Mouse (Mus musculus): ENCODE data around the gene Cfap97d1. TPM values are rescaled to one million over a fixed set of nuclear protein-coding genes. Genes with fewer than 3 reads are reported as not detected.
"Not testable (repeated sequence)": the region's sequence is repeated elsewhere in the genome, so short reads cannot be mapped to it uniquely, and the experiment has no call there.

Cfap97d1 gene
- polyA plus RNA-seq, 1 experiment from 2014 or later, result not detected

GRCm38 (mm10) chr11:101982981-101983411 lies 1.1 kb upstream of the Cfap97d1 start:
- H3K9me3 ChIP-seq (ENCODE audit: low read length), result no peaks in the 10 kb centered on the region
- ATAC-seq (ENCODE audit: low FRiP score, low TSS enrichment), result no peak
- H3K27me3 ChIP-seq (ENCODE audit: insufficient read depth, low read length), result peaks cover 2% of the 10 kb centered on the region; the same call in 1 of the 2 replicates
- H3K36me3 ChIP-seq (ENCODE audit: insufficient read depth, low read length), result peaks cover 6% of the 10 kb centered on the region; the same call in 1 of the 2 replicates
- H3K4me3 ChIP-seq (ENCODE audit: low read length), result peak overlapping the region; percentile 70; the same call in 1 of the 2 replicates
- WGBS, result 54% methylated on average over 6 of the region's 6 CpGs
- H3K4me2 ChIP-seq (replicated peaks; ENCODE audit: low read depth, low read length), result peak overlapping the region; percentile 99
- H3K27ac ChIP-seq (ENCODE audit: low read length), result peak overlapping the region; percentile 83
- 0 out of 2 replicates have a peak overlapping the region, but pooled peaks have one; percentile 13 for H3K9ac ChIP-seq (replicated peaks; ENCODE audit: low read length)
- H3K4me1 ChIP-seq (ENCODE audit: insufficient read depth, low read length), result peaks cover 37% of the 10 kb centered on the region

DNA sequence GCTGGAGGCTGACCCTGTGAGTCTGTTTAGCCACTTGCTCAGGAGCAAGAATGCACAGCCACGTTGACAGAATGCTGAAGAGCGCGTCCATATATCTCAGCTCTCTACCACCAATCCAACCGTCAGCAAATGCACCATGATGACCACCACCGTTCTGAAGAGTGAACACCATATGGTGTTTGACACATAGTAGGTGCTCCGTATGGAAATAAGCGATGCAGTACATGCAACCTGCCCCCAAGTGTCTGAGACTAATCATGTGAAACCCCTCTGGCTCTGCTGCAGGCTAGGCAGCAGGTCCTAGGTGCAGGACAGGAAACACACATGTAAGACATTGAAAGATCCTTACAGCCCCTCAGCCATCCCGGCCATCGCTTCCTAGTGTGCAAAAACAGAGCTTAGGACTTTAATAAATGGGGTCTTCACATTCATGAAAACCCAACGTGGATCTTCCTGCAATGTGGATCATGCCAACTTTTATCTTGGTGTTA lies 603 bp upstream of the Cfap97d1 start:
- Histone ChIP-seq H3K27me3 (ENCODE audit: insufficient read depth, low read length) (peaks cover 2% of the 10 kb centered on the region; the same call in 1 of the 2 replicates), H3K4me2 (replicated peaks; ENCODE audit: low read depth, low read length) (peak overlapping the region; percentile 99), H3K36me3 (ENCODE audit: insufficient read depth, low read length) (peaks cover 6% of the 10 kb centered on the region; the same call in 1 of the 2 replicates), H3K4me1 (ENCODE audit: insufficient read depth, low read length) (peaks cover 33% of the 10 kb centered on the region), H3K27ac (ENCODE audit: low read length) (peak overlapping the region; percentile 83), H3K9me3 (ENCODE audit: low read length) (no peaks in the 10 kb centered on the region), H3K9ac (replicated peaks; ENCODE audit: low read length) (0 out of 2 replicates have a peak overlapping the region, but pooled peaks have one; percentile 13), H3K4me3 (ENCODE audit: low read length) (peak overlapping the region; percentile 70; the same call in 1 of the 2 replicates)
- WGBS, result 61% methylated on average over 10 of the region's 10 CpGs
- no peak for ATAC-seq (ENCODE audit: low FRiP score, low TSS enrichment)

DNA sequence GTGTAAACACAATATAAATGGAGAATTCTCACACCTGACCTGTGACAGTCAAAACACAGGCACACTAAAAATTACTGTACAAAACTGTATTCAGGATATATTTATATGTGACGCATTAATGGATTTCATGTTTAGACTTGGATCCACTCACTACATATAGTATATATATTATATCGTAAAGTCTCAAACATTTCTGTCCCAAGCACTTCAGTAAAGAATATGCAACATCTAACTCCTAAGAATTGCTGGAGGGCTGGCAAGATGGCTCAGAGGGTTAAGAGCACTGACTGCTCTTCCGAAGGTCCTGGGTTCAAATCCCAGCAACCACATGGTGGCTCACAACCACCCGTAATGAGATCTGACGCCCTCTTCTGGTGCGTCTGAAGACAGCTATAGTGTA lies 1.4 kb downstream of the Cfap97d1 start:
- H3K9ac ChIP-seq (replicated peaks; ENCODE audit: low read length); H3K9me3 ChIP-seq (ENCODE audit: low read length); H3K27ac ChIP-seq (ENCODE audit: low read length); H3K4me3 ChIP-seq (ENCODE audit: low read length); H3K4me2 ChIP-seq (replicated peaks; ENCODE audit: low read depth, low read length); H3K27me3 ChIP-seq (ENCODE audit: insufficient read depth, low read length); H3K36me3 ChIP-seq (ENCODE audit: insufficient read depth, low read length); ATAC-seq (ENCODE audit: low FRiP score, low TSS enrichment): not testable (repeated sequence)
- H3K4me1 ChIP-seq (ENCODE audit: insufficient read depth, low read length), result peaks cover 33% of the 10 kb centered on the region
- WGBS, result 51% methylated on average over 6 of the region's 6 CpGs

DNA sequence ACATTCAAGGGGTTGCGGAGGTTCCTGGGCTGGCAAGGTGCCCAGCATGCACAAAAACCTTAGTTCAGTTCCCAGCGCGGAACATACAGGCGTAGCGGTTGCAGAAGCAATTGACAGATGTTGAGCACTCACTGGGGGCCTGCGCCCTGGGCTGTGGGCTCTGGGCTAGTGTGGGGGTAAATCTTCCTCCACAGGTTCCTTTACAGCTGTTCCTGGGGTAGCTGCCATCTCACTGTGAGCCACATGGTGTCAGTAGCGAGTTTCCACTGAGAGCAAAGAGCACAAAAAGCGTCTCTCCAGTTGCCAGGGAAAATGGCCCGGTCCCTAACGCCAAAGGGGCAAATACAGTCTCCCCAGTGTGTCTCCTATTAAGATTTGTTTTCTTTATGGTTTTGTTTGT lies 1.9 kb downstream of the Cfap97d1 start:
- Histone ChIP-seq H3K9me3 (ENCODE audit: low read length) (no peaks in the 10 kb centered on the region), H3K27ac (ENCODE audit: low read length) (no peak overlapping the region), H3K36me3 (ENCODE audit: insufficient read depth, low read length) (peaks cover 3% of the 10 kb centered on the region; the same call in 1 of the 2 replicates), H3K9ac (replicated peaks; ENCODE audit: low read length) (no peak overlapping the region), H3K4me1 (ENCODE audit: insufficient read depth, low read length) (peaks cover 33% of the 10 kb centered on the region), H3K27me3 (ENCODE audit: insufficient read depth, low read length) (peaks cover 2% of the 10 kb centered on the region; the same call in 1 of the 2 replicates), H3K4me3 (ENCODE audit: low read length) (no peak overlapping the region), H3K4me2 (replicated peaks; ENCODE audit: low read depth, low read length) (no peak overlapping the region)
- ATAC-seq (ENCODE audit: low FRiP score, low TSS enrichment), result no peak
- 4% methylated on average over 10 of the region's 10 CpGs for WGBS

DNA sequence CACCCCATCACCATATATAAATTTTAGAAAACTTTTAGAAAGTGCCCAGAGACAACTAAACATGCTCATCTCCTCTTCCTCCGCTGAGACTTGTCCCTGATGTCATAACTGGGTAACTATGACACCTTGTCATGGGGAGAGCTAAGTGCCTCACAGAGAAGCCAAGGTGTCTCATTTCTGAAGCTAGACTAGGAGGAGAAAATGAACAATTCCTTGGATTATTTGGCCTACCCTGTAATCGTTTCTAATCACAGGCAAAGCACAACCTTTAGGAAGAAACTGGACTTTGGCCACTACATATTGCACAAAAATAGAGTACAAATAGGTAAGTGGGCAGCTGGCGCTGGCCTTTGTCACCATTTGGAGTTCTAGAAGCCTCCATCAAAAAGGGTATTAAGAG lies 2.8 kb downstream of the Cfap97d1 start, which contains the start of gene Dusp3:
Gene Dusp3, minus strand, starts transcription at position 101 of the 400 bp plus-strand sequence.
- Histone ChIP-seq H3K4me1 (ENCODE audit: insufficient read depth, low read length) (peaks cover 33% of the 10 kb centered on the region), H3K27me3 (ENCODE audit: insufficient read depth, low read length) (peaks cover 2% of the 10 kb centered on the region; the same call in 1 of the 2 replicates), H3K4me3 (ENCODE audit: low read length) (no peak within 1 kb of the TSS), H3K27ac (ENCODE audit: low read length) (no peak within 1 kb of the TSS), H3K36me3 (ENCODE audit: insufficient read depth, low read length) (no peaks in the 10 kb centered on the region), H3K9me3 (ENCODE audit: low read length) (no peaks in the 10 kb centered on the region), H3K9ac (replicated peaks; ENCODE audit: low read length) (no peak within 1 kb of the TSS), H3K4me2 (replicated peaks; ENCODE audit: low read depth, low read length) (no peak within 1 kb of the TSS)
- ATAC-seq (ENCODE audit: low FRiP score, low TSS enrichment), result no peak
- 94% methylated on average over 3 of the region's 3 CpGs for WGBS

DNA sequence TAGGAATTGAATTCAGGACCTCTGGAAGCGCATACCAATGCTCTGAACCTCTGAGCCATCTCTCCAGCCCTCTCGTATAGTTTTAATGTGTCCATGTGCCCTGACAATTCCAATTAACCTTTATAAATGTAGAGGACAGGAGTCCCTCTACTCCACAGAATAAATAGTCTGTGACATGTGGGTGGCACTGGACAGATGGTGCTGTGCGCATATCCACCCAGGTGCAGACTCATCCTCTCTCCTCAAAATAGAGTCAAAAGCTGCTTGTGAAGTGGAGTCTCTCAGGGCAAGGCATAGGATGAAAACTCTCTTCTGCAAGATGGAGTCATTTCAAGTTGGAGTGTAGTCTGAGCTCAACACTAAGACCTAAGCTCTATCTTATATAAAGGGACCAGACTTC lies 6.2 kb downstream of the Cfap97d1 start:
- no peak overlapping the region for H3K4me3 ChIP-seq (ENCODE audit: low read length)
- WGBS, result 84% methylated on average over 3 of the region's 3 CpGs
- H3K27ac ChIP-seq (ENCODE audit: low read length), result no peak overlapping the region
- peaks cover 2% of the 10 kb centered on the region; the same call in 1 of the 2 replicates for H3K27me3 ChIP-seq (ENCODE audit: insufficient read depth, low read length)
- H3K9ac ChIP-seq (replicated peaks; ENCODE audit: low read length), result no peak overlapping the region
- H3K4me1 ChIP-seq (ENCODE audit: insufficient read depth, low read length), result peaks cover 11% of the 10 kb centered on the region
- no peak overlapping the region for H3K4me2 ChIP-seq (replicated peaks; ENCODE audit: low read depth, low read length)
- ATAC-seq (ENCODE audit: low FRiP score, low TSS enrichment), result no peak
- H3K9me3 ChIP-seq (ENCODE audit: low read length), result no peaks in the 10 kb centered on the region
- no peaks in the 10 kb centered on the region for H3K36me3 ChIP-seq (ENCODE audit: insufficient read depth, low read length)

- H3K4me1 ChIP-seq (ENCODE audit: insufficient read depth, low read length), result no peaks in the 10 kb centered on the region
- ATAC-seq (ENCODE audit: low FRiP score, low TSS enrichment), result no peak
- WGBS, result 83% methylated on average over 3 of the region's 3 CpGs
- H3K9me3 ChIP-seq (ENCODE audit: low read length), result no peaks in the 10 kb centered on the region
- no peak overlapping the region for H3K27ac ChIP-seq (ENCODE audit: low read length)
- H3K27me3 ChIP-seq (ENCODE audit: insufficient read depth, low read length), result no peaks in the 10 kb centered on the region
- no peak overlapping the region for H3K4me3 ChIP-seq (ENCODE audit: low read length)
- H3K36me3 ChIP-seq (ENCODE audit: insufficient read depth, low read length), result no peaks in the 10 kb centered on the region
- no peak overlapping the region for H3K9ac ChIP-seq (replicated peaks; ENCODE audit: low read length)
- H3K4me2 ChIP-seq (replicated peaks; ENCODE audit: low read depth, low read length), result no peak overlapping the region
Observed at GRCm38 (mm10) chr11:101991813-101992212, 7.7 kb downstream of the Cfap97d1 start.

DNA sequence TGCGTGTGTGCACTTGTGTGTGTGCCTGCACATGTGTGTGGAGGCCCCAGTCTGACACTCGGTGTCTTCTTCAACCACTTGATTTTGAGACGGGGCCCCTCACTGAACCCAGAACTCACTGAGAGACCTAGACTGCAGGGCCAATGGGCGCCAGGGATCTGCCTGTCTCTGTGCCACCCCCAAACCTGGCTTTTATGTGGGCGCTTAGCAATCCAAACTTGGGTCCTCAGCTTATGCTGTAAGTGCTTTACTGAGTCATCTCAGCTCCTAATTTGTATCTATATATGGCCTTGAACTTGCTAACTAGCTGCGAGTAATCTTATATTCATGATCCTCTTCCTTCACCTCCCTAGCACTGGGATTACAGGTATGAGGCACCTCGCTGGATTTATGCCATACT lies 8.3 kb downstream of the Cfap97d1 start:
- ATAC-seq (ENCODE audit: low FRiP score, low TSS enrichment), result no peak
- Histone ChIP-seq H3K9ac (replicated peaks; ENCODE audit: low read length) (no peak overlapping the region), H3K9me3 (ENCODE audit: low read length) (no peaks in the 10 kb centered on the region), H3K4me3 (ENCODE audit: low read length) (no peak overlapping the region), H3K27ac (ENCODE audit: low read length) (no peak overlapping the region), H3K36me3 (ENCODE audit: insufficient read depth, low read length) (no peaks in the 10 kb centered on the region), H3K4me1 (ENCODE audit: insufficient read depth, low read length) (no peaks in the 10 kb centered on the region), H3K27me3 (ENCODE audit: insufficient read depth, low read length) (no peaks in the 10 kb centered on the region), H3K4me2 (replicated peaks; ENCODE audit: low read depth, low read length) (no peak overlapping the region)
- WGBS, result 88% methylated on average over 7 of the region's 7 CpGs

GRCm38 (mm10) chr11:101994100-101994499 lies 10.0 kb downstream of the Cfap97d1 start:
- Histone ChIP-seq H3K9ac (replicated peaks; ENCODE audit: low read length) (no peak overlapping the region), H3K27ac (ENCODE audit: low read length) (no peak overlapping the region), H3K4me2 (replicated peaks; ENCODE audit: low read depth, low read length) (no peak overlapping the region), H3K27me3 (ENCODE audit: insufficient read depth, low read length) (no peaks in the 10 kb centered on the region), H3K36me3 (ENCODE audit: insufficient read depth, low read length) (no peaks in the 10 kb centered on the region), H3K9me3 (ENCODE audit: low read length) (no peaks in the 10 kb centered on the region), H3K4me1 (ENCODE audit: insufficient read depth, low read length) (peaks cover 3% of the 10 kb centered on the region; the same call in 1 of the 2 replicates), H3K4me3 (ENCODE audit: low read length) (no peak overlapping the region)
- 61% methylated on average over 8 of the region's 8 CpGs for WGBS
- ATAC-seq (ENCODE audit: low FRiP score, low TSS enrichment), result no peak

- Histone ChIP-seq H3K4me1 (ENCODE audit: insufficient read depth, low read length) (peaks cover 6% of the 10 kb centered on the region), H3K27ac (ENCODE audit: low read length) (no peak overlapping the region), H3K4me2 (replicated peaks; ENCODE audit: low read depth, low read length) (no peak overlapping the region), H3K4me3 (ENCODE audit: low read length) (no peak overlapping the region), H3K9ac (replicated peaks; ENCODE audit: low read length) (no peak overlapping the region), H3K9me3 (ENCODE audit: low read length) (no peaks in the 10 kb centered on the region), H3K27me3 (ENCODE audit: insufficient read depth, low read length) (no peaks in the 10 kb centered on the region), H3K36me3 (ENCODE audit: insufficient read depth, low read length) (no peaks in the 10 kb centered on the region)
- 89% methylated on average over 7 of the region's 7 CpGs for WGBS
- ATAC-seq (ENCODE audit: low FRiP score, low TSS enrichment), result no peak
Observed at GRCm38 (mm10) chr11:101995938-101996337, 11.9 kb downstream of the Cfap97d1 start.

All from kidney, embryonic 16.5 days (tissue).